In the genomic region with DNA sequence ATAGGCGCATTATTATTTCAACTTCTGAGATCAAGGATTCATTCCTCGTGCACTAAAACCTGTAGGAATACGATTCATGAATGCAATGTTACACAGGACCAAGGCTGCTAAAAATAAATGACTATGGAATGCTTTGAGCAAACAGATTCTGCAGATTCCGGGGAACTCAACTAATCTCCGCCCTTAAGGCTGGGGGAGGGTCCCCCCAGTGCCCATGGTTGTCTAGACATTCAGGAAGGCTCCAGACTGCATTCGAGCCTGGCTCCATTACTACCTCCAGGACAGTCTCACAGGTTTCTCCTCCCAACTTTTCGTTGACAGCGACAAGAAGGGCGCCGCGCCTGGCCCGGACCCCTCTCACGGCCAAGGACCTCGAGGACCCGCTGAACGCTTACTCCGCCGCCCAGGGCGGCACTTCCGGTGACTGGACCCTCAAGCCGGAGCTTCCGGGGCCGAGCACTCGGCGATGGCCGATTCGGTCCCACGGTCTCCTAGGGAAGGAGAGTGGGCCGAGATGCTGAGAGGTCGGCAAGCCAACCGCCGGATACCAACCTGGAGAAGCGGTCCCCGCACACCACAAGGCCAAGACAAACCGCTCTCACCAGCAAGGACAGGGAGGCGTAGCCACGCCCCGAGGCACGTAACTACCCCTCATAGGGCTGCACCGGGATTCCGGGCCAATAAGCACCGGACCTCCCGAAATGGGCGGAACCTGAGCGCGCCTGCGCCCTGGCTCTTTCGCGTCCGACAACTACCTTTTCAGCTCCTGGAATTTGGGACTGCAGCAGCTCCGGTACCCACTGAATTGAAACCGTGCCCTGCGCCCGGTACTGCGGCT, we compare ENCODE assay signal across 8 mouse cellular contexts. TPM values are rescaled to one million over a fixed set of nuclear protein-coding genes. Genes with fewer than 3 reads are reported as not detected.
DNase-seq lines count a peak whose midpoint lies in the region; ATAC-seq lines count a peak whose summit lies in the region.

TSS of gene Zfp322a (minus strand) at position 626 of the 838 bp plus-strand sequence.

- under 1% methylated on average over 55 of the region's 55 CpGs for WGBS in lung, embryonic 16.5 days

- peak within 1 kb of the TSS; percentile 88 for H3K4me2 ChIP-seq in lung, embryonic 16.5 days (ENCODE audit: low read depth, low read length)

- H3K36me3 ChIP-seq in lung, embryonic 16.5 days (ENCODE audit: control insufficient read depth, insufficient read depth, low read length): no peaks in the 10 kb centered on the region; the same call in none of the 2 replicates

- ATAC-seq in hematopoietic stem cell, adult 5-6 weeks (replicated peaks in 1 of 2; ENCODE audit: insufficient read depth in 1 of 2, low FRiP score in 2 of 2, low TSS enrichment in 1 of 2, low read depth in 1 of 2, poor library complexity in 2 of 2, severe bottlenecking in 2 of 2): peak; percentile 98 to 99
- ATAC-seq in lung, embryonic 16.5 days (ENCODE audit: low read depth): peak; percentile 100

- peak within 1 kb of the TSS; percentile 99 for H3K27ac ChIP-seq in lung, embryonic 16.5 days (ENCODE audit: low read length)

- peak within 1 kb of the TSS; percentile 89 for H3K4me3 ChIP-seq in lung, embryonic 16.5 days (ENCODE audit: low read length)

- no peaks in the 10 kb centered on the region for H3K9me3 ChIP-seq in lung, embryonic 16.5 days (ENCODE audit: control insufficient read depth, low read length)

- DNase-seq in MEL-GATA-1-ER (ENCODE audit: extremely low read depth, low read depth): peak; percentile 95
- DNase-seq in cerebellum, adult 8-10 months: peak; percentile 96
- peak; percentile 97 for DNase-seq in forelimb bud, embryonic 11.5 days (ENCODE audit: low read depth, low spot score)
- DNase-seq in layer of hippocampus, adult 9-10 months (ENCODE audit: low spot score): peak; percentile 91
- peak; percentile 93 for DNase-seq in ovary, postnatal 10 days (ENCODE audit: low spot score)
- DNase-seq in thymus, postnatal 10 days (ENCODE audit: low spot score in 2 of 2): peak; percentile 92 to 94

- peak within 1 kb of the TSS; percentile 88 for H3K9ac ChIP-seq in lung, embryonic 16.5 days (ENCODE audit: low read length)

- H3K4me1 ChIP-seq in lung, embryonic 16.5 days (replicated peaks; ENCODE audit: control insufficient read depth, insufficient read depth, low read length): peaks cover 20% of the 10 kb centered on the region

- H3K27me3 ChIP-seq in lung, embryonic 16.5 days (ENCODE audit: control insufficient read depth, insufficient read depth, low read depth, low read length): no peaks in the 10 kb centered on the region

RNA-seq across cellular contexts. Expression of gene Zfp322a, which starts in this region (rescaled TPM):
- 53.6 and 57.6 TPM in 2 replicates for total RNA-seq in hematopoietic stem cell, adult 5-6 weeks (2017)
- polyA plus RNA-seq in lung, embryonic 16.5 days (2015; fragmentation: Nextera tagmentation; extraction: Ambion mirVana): 56.0 and 56.3 TPM in 2 replicates

Comparison
In these comparisons a context has a peak if more than half of its experiments do, and no peak if none do; other contexts are left out.
1. Peak in every context shown above with its lines: DNase-seq, ATAC-seq, H3K4me3 ChIP-seq and H3K27ac ChIP-seq.